In genomic region chr7:99067710-99068109, GRCm38 (mm10) we compare ENCODE assay signal across 25 mouse cellular contexts.
DNase-seq lines count a peak whose midpoint lies in the region; TF ChIP-seq lines count a peak whose summit lies in the region.
"Had no signal": no experiment of that assay in that cellular context is flagged by ENCODE, and none has a peak within 500 bp of the region (broad histone marks: within the 10 kb centered on the region; RNA-seq: fewer than 3 reads in every experiment).

No protein-coding gene starts in this region.

- peak overlapping the region; percentile 44; the same call in 1 of the 2 replicates for H3K27ac ChIP-seq in gastrocnemius, adult 2 months
- H3K27ac ChIP-seq in kidney, adult 2 months (ENCODE audit: insufficient read depth, low read depth, low read length): peak overlapping the region; percentile 48
- peak overlapping the region; percentile 2; the same call in 1 of the 2 replicates for H3K27ac ChIP-seq in left cerebral cortex, adult 2 months
- H3K27ac ChIP-seq: hindbrain, embryonic 10.5 days; hindbrain, embryonic 15.5 days; limb, embryonic 12.5 days; liver, embryonic 15.5 days; macrophage; midbrain, embryonic 13.5 days; neural tube, embryonic 13.5 days had no signal

- no peak for DNase-seq in gastrocnemius, adult 2 months
- no peak for DNase-seq in gastrocnemius, postnatal 14 days
- peak; percentile 49 for DNase-seq in kidney, adult 2 months
- DNase-seq in kidney, postnatal 4 days: no peak
- no peak for DNase-seq in left cerebral cortex, adult 2 months (ENCODE audit: extremely low spot score in 1 of 2, low spot score in 2 of 2)
- DNase-seq in left cerebral cortex, adult 11 months (ENCODE audit: low spot score): no peak
- peak; percentile 37 for DNase-seq in 416B (ENCODE audit: low read depth)
- no peak for DNase-seq in frontal cortex, postnatal 10 days (ENCODE audit: low spot score in 2 of 2)
- DNase-seq: adrenal gland, postnatal 25 days; cerebellum, adult 18-20 months; cerebellum, postnatal 10 days; gastrocnemius, postnatal 36 days; kidney, adult 11 months; layer of hippocampus, adult 9-11 months; right cerebral cortex, postnatal 4 days; thymus, postnatal 25 days had no signal

- 59% methylated on average over 7 of the region's 7 CpGs for WGBS in kidney, adult 2 months

- no peak overlapping the region for H3K4me3 ChIP-seq in gastrocnemius, adult 2 months
- no peak overlapping the region for H3K4me3 ChIP-seq in kidney, adult 2 months (ENCODE audit: insufficient read depth, low read depth, low read length)
- H3K4me3 ChIP-seq in left cerebral cortex, adult 2 months: no peak overlapping the region
- H3K4me3 ChIP-seq: erythroblast, embryonic 14.5 days; hindbrain, embryonic 10.5 days; hindbrain, embryonic 15.5 days; limb, embryonic 12.5 days; liver, embryonic 15.5 days; midbrain, embryonic 13.5 days; neural tube, embryonic 13.5 days had no signal

- TF ChIP-seq POLR2A in kidney, adult 2 months (IDR thresholded peaks at IDR 0.05; ENCODE audit: low read depth, low read length): no peak

- H3K4me1 ChIP-seq in kidney, adult 2 months (ENCODE audit: control insufficient read depth, insufficient read depth, low read length): peaks cover 13% of the 10 kb centered on the region; the same call in 1 of the 2 replicates

- intact Hi-C loops in gastrocnemius, adult 2 months (cut with DNase I): no loop called here
- intact Hi-C loops in gastrocnemius, postnatal 14 days (cut with DNase I; ENCODE audit: low total_unique reads): no loop called here
- intact Hi-C loops in left cerebral cortex, adult 2 months (cut with DNase I): no loop called here

- TF ChIP-seq CTCF in gastrocnemius, adult 2 months (IDR thresholded peaks at IDR 0.05): no peak
- no peak for TF ChIP-seq CTCF in kidney, adult 2 months (conservative IDR thresholded peaks at IDR 0.05; ENCODE audit: insufficient read depth, insufficient read length, low read depth, low read length)
- TF ChIP-seq CTCF in left cerebral cortex, adult 2 months (IDR thresholded peaks at IDR 0.05): no peak

- no peaks in the 10 kb centered on the region for H3K27me3 ChIP-seq in kidney, adult 2 months (replicated peaks; ENCODE audit: control insufficient read depth, insufficient read depth, low read length)
- H3K27me3 ChIP-seq: hindbrain, embryonic 15.5 days; limb, embryonic 12.5 days; liver, embryonic 15.5 days; midbrain, embryonic 13.5 days; neural tube, embryonic 13.5 days; Patski had no signal

- H3K36me3 ChIP-seq in kidney, adult 2 months (ENCODE audit: control insufficient read depth, insufficient read depth, low read length): no peaks in the 10 kb centered on the region
- H3K36me3 ChIP-seq: hindbrain, embryonic 10.5 days; hindbrain, embryonic 15.5 days; limb, embryonic 12.5 days; midbrain, embryonic 13.5 days; neural tube, embryonic 13.5 days had no signal

Comparison
In these comparisons a context has a peak if more than half of its experiments do, and no peak if none do; other contexts are left out.
1. DNase-seq: peak in kidney, adult 2 months (single experiment) and 416B (single experiment); none in gastrocnemius, adult 2 months (single experiment), gastrocnemius, postnatal 14 days (single experiment), kidney, postnatal 4 days (0 of 2), left cerebral cortex, adult 2 months (0 of 2), left cerebral cortex, adult 11 months (single experiment) and frontal cortex, postnatal 10 days (0 of 2).
2. Peak in every context shown above with its lines, with median percentiles within 50 percentile points of each other: H3K27ac ChIP-seq.